Mouse (Mus musculus) cortical plate, adult 2 months (tissue): Measurements from ENCODE around the gene Shisa5.

Experiments used
- CTCF ChIP-seq: fragments of 200-500 bp; IDR thresholded peaks from 2 replicates; pipeline ENCODE4 v1.5.1; 2011; ENCODE audit warnings: mild to moderate bottlenecking, control low read depth, low read length; ENCODE audit not compliant: insufficient read depth; ENCODE audit errors: extremely low read depth
- POLR2A ChIP-seq: fragments of 200-500 bp; IDR thresholded peaks from 2 replicates; pipeline ENCODE4 v1.6.1; 2011; ENCODE audit warnings: mild to moderate bottlenecking, low read length, control low read depth; ENCODE audit not compliant: insufficient read depth; ENCODE audit errors: extremely low read depth

DNA sequence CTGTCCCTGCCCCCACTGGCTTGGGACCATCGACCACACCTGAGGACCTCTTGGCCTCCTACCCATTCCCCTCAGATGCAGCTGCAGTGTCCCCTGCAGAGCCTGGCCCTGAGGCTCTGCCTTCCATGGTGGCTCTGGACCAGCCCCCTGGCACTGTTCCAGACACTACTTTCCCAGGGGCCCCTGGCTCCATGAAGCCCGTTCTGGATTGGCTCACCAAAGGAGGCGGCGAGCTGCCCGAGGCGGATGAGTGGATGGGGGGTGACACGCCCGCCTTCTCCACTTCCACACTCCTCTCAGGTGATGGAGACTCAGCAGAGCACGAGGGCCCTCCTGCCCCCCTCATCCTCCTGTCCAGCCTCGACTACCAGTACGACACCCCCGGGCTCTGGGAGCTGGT, 66.6 kb downstream of the Shisa5 start:
- TF ChIP-seq CTCF = no peak
- TF ChIP-seq POLR2A = no peak
